Mouse (Mus musculus): ENCODE measurements around the gene Spaca1.
"Not testable (repeated sequence)": the region's sequence is repeated elsewhere in the genome, so short reads cannot be mapped to it uniquely, and the experiment has no call there.

The Spaca1 gene

DNA sequence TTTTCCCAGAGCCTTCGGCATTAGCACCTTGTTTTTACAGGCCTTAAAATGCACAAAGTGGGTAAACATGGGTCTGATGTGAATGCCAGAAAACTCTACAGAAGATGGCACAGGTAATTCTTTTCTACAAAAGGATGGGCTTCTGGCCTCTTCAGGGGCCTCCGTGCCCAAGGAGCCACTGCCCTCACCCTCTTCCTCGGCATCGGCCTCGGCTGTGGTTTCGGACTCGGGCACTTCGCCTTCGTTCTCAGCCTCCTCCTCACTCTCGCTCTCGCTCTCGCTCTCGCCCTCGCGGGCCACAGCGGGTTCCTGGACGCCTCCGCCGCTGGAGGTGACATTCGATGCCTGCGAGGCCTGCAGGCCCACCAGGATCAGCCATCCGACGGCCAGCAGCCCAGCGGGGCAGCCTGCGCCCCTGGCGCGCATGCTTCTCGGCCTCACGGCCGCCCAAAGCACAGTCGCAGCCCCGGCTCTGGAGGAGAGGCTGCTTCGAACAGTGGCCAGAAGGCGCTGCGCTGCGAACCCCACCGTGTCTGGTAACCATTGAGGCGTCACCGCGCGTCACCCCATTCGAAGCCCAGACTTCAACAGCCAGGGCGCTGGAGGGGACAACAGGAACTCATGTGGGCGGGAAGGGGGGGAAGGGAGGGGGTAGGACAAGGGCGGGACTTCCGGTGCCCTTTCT, at the start of gene Spaca1:
Gene Spaca1, minus strand, starts transcription at position 621 of the 685 bp plus-strand sequence.
- in situ Hi-C loops (cut with MboI, MseI) = no loop called here

GRCm38 (mm10) chr4:34087286-34087685, 37.3 kb upstream of the Spaca1 start:
- in situ Hi-C loops (cut with MboI, MseI) = not testable (repeated sequence)

DNA sequence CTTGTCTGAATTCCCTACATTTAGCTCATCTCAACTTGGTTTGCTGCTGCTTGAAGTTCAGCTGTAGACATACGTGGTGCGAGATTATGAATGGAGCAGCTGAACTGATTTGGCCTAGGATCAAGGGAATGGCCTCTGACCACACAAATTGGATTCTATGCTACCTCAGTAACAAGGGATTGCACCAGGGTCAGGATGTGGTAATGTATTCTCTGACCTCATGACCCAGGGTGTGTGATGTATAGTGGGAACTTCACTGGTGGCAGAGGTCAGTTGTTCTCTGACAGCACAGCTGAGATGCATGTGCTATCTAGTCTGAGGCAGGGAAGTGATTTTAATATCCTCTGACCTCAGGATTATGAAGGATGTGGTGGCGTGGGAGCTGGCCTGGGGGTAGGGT, 31.1 kb upstream of the Spaca1 start:
- in situ Hi-C loops (cut with MboI, MseI) = no loop called here

DNA sequence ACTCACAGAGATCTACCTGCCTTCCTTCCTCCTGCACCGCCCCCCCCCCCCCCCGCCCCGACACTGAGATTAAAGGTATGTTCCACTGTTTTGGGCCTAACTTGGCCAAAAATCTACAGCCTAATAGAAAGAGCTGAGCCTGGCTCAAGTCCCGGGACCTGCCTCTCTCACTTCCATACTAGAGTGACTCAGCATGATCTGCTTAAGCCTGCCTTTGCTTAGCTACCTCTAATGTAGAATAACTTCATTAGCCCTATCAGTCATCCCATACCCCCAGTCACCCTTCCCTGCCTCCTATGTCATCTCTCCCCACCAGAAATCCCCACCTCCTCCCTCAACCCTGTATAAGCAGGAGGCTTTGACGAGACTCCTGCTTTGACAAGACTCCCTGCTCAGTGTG, 19.0 kb upstream of the Spaca1 start:
- in situ Hi-C loops (cut with MboI, MseI) = no loop called here

- in situ Hi-C loops (cut with MboI, MseI) = no loop called here
These were observed 8.3 kb upstream of the Spaca1 start for GRCm38 (mm10) chr4:34058320-34058719.

DNA sequence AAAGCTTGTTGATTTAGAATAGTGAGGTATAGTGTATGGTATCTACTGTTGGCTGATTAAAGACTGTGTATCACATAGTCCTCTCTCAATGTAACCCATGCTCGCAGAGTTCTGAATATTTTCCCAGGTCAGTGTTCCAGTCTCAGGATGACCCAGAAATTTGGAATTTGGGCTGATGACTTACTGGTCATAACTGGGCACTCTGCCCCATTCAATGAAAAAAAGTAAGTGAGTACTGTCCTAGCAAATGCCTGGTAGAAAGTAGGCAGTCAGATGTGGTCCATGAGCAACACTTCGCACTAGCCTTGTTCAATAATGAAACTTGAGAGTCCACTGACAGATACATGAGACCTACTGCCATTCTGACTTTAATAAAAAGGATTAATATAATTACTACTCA, 23.2 kb downstream of the Spaca1 start:
- in situ Hi-C loops (cut with MboI, MseI) = no loop called here

DNA sequence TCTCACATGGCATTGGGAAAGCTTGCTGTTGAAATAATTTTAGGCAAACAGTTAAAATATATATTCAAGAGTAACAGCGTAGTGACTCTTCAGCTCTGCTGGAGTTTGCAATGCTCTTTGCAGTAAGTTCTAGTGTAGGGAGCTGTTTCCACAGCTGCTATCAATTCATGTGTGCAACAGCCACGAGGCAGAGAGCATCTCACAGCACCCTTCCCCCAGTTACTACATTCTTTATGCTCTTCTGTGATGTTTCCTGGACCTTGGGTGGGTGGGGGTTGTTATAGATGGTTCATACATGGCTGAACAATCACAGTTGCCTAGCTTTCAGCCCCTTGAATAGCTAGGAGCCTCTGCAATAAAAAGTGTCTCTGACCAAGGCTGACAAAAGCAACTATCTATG, 28.5 kb downstream of the Spaca1 start:
- in situ Hi-C loops (cut with MboI, MseI) = no loop called here

- in situ Hi-C loops (cut with MboI, MseI) = no loop called here
These were observed 53.6 kb downstream of the Spaca1 start for GRCm38 (mm10) chr4:33996382-33996781.

GRCm38 (mm10) chr4:33992687-33993086, 57.3 kb downstream of the Spaca1 start:
- in situ Hi-C loops (cut with MboI, MseI) = no loop called here

DNA sequence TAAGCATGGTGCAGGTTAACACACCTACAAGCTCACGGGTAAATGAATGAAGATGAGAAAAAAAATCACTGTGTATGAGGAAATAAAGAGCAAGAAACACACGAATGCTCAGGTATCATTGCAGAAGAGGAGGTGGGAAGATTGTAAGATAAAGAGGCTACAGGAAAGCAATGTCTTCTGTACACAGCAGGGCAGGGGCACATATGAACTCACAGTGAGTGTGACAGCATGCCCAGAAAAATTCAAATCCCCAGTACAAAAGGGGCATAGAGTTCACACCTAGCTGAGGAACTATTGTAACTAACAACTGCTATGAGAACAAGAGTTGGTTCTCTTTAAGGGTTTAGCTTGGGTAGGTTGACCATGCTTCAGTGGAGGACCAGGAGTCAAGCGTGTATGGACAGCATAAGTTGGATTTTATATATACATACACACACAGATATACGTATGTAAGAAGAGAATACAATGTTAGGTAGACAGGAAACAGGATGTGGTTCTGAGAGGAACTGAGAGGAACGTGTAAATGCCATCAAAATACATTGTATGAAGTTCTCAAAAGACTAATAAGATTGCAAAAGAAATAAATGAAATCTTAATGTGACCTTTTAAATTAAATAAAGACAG, 61.4 kb downstream of the Spaca1 start:
- in situ Hi-C loops (cut with MboI, MseI) = no loop called here

Data from T-helper 2 cell (primary cell).